Mouse (Mus musculus) liver, adult 2 months (tissue): Measurements from ENCODE around the gene Zbtb20.

ENCODE experiments used
- CTCF ChIP-seq: fragments of 200-500 bp; IDR thresholded peaks from 2 replicates; pipeline ENCODE4 v1.5.1; 2011; ENCODE audit warnings: low read depth, low read length, control low read depth
- POLR2A ChIP-seq: fragments of 200-500 bp; IDR thresholded peaks from 2 replicates; pipeline ENCODE4 v1.6.1; 2011; ENCODE audit warnings: low read length, control low read depth; ENCODE audit not compliant: insufficient read depth; ENCODE audit errors: extremely low read depth

DNA sequence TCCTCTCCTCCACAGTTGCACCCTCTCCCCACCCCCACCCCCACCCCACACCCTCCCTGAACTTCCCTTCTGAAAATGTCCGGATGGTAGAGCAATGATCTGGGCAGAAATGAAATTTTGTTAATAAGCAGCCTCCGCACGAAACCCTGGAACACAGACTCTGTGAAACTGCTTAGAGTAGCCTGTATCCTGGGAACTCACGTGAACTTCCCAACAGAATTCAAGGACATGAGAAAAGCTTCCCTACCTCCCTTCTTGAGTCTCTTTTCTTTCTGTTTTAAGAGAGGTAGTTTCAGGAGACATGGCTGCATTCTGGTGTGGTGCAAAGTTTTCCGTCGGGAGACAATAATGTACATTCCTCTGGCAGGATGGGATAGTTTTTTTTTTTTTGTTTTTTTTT is 487.6 kb downstream of the Zbtb20 start:
- TF ChIP-seq POLR2A (no peak), CTCF (no peak)
